Comparison of ENCODE assay signal across 9 mouse cellular contexts in genomic region chr4:91374571-91375371, GRCm38 (mm10). TPM values are rescaled to one million over a fixed set of nuclear protein-coding genes. Genes with fewer than 3 reads are reported as not detected.
A peak's percentile ranks its signal among the peaks of the same experiment; 100 is the strongest.
DNase-seq lines count a peak whose midpoint lies in the region; ATAC-seq and TF ChIP-seq lines count a peak whose summit lies in the region.
"Had no signal": no experiment of that assay in that cellular context is flagged by ENCODE, and none has a peak within 500 bp of the region (broad histone marks: within the 10 kb centered on the region; RNA-seq: fewer than 3 reads in every experiment).

No protein-coding gene starts in this region.

- no peaks in the 10 kb centered on the region for H3K9me3 ChIP-seq in lung, embryonic 14.5 days (ENCODE audit: low read depth, low read length)
- H3K9me3 ChIP-seq in forebrain, postnatal 0 days (ENCODE audit: low read length), result no peaks in the 10 kb centered on the region
- no peaks in the 10 kb centered on the region for H3K9me3 ChIP-seq in midbrain, postnatal 0 days (ENCODE audit: low read length)

- no peaks in the 10 kb centered on the region for H3K36me3 ChIP-seq in lung, embryonic 14.5 days (ENCODE audit: insufficient read depth)
- H3K36me3 ChIP-seq in forebrain, postnatal 0 days (ENCODE audit: insufficient read depth), result no peaks in the 10 kb centered on the region
- H3K36me3 ChIP-seq in midbrain, postnatal 0 days (ENCODE audit: insufficient read depth, low read length), result no peaks in the 10 kb centered on the region

- peaks cover 47% of the 10 kb centered on the region for H3K27me3 ChIP-seq in lung, embryonic 14.5 days (ENCODE audit: insufficient read depth, low read length)
- no peaks in the 10 kb centered on the region for H3K27me3 ChIP-seq in forebrain, postnatal 0 days (ENCODE audit: insufficient read depth, low read length)
- H3K27me3 ChIP-seq in midbrain, postnatal 0 days (ENCODE audit: insufficient read depth, low read length), result no peaks in the 10 kb centered on the region

- no peak for TF ChIP-seq CTCF in lung, embryonic 14.5 days (IDR thresholded peaks at IDR 0.05; ENCODE audit: low read depth)
- TF ChIP-seq CTCF in forebrain, postnatal 0 days (IDR thresholded peaks at IDR 0.05; ENCODE audit: low read depth), result no peak; the same call in 1 of the 2 replicates
- no peak for TF ChIP-seq CTCF in midbrain, postnatal 0 days (IDR thresholded peaks at IDR 0.05)

- peak; percentile 81 for DNase-seq in lung, embryonic 14.5 days
- DNase-seq in lung, postnatal 36 days, result no peak
- peak; percentile 29 for DNase-seq in cerebellum, adult 8-10 months
- peak; percentile 74 for DNase-seq in forebrain, postnatal 0 days
- peak; percentile 72 for DNase-seq in left cerebral cortex, postnatal 4 days
- peak; percentile 67 for DNase-seq in midbrain, postnatal 0 days (ENCODE audit: low spot score)
- DNase-seq in thymus, postnatal 25 days, result no peak

- H3K9ac ChIP-seq in lung, embryonic 14.5 days, result no peak overlapping the region; the same call in 1 of the 2 replicates
- peak overlapping the region; percentile 87 for H3K9ac ChIP-seq in forebrain, postnatal 0 days
- peak overlapping the region; percentile 83 for H3K9ac ChIP-seq in midbrain, postnatal 0 days (replicated peaks; ENCODE audit: low read length, poor library complexity, severe bottlenecking)

- peaks cover 3% of the 10 kb centered on the region; the same call in 1 of the 2 replicates for H3K4me1 ChIP-seq in lung, embryonic 14.5 days (ENCODE audit: insufficient read depth)
- 0 out of 2 replicates have a peak, but pooled peaks cover 1% of the 10 kb centered on the region for H3K4me1 ChIP-seq in forebrain, postnatal 0 days (ENCODE audit: insufficient read depth)
- H3K4me1 ChIP-seq in midbrain, postnatal 0 days (ENCODE audit: insufficient read depth, low read length), result peaks cover 2% of the 10 kb centered on the region; the same call in 1 of the 2 replicates

- under 1% methylated on average over 41 of the region's 46 CpGs for WGBS in lung, embryonic 14.5 days
- under 1% methylated on average over 46 of the region's 46 CpGs for WGBS in forebrain, postnatal 0 days
- WGBS in midbrain, postnatal 0 days, result under 1% methylated on average over 46 of the region's 46 CpGs

- ATAC-seq in lung, embryonic 14.5 days (ENCODE audit: insufficient read depth), result peak; percentile 43; the same call in 1 of the 2 replicates
- ATAC-seq in forebrain, postnatal 0 days, result peak; percentile 10
- ATAC-seq in midbrain, postnatal 0 days (ENCODE audit: low FRiP score), result peak; percentile 14; the same call in 1 of the 2 replicates
- ATAC-seq in granulocyte monocyte progenitor cell, adult 5-6 weeks (replicated peaks; ENCODE audit: poor library complexity, severe bottlenecking), result no peak

- peak overlapping the region; percentile 48 for H3K4me3 ChIP-seq in lung, embryonic 14.5 days (ENCODE audit: low read depth, low read length)
- peak overlapping the region; percentile 78 for H3K4me3 ChIP-seq in forebrain, postnatal 0 days (ENCODE audit: low read depth, low read length)
- peak overlapping the region; percentile 88 for H3K4me3 ChIP-seq in midbrain, postnatal 0 days (ENCODE audit: low read depth, low read length)

- H3K4me2 ChIP-seq in lung, embryonic 14.5 days, result peak overlapping the region; percentile 69
- H3K4me2 ChIP-seq in forebrain, postnatal 0 days (ENCODE audit: low read depth), result peak overlapping the region; percentile 96
- H3K4me2 ChIP-seq in midbrain, postnatal 0 days (ENCODE audit: low read depth, low read length, poor library complexity, severe bottlenecking), result peak overlapping the region; percentile 78

- no peak overlapping the region for H3K27ac ChIP-seq in lung, embryonic 14.5 days (ENCODE audit: low read depth)
- peak overlapping the region; percentile 89 for H3K27ac ChIP-seq in forebrain, postnatal 0 days (ENCODE audit: low read depth, low read length)
- H3K27ac ChIP-seq in midbrain, postnatal 0 days (ENCODE audit: low read depth, low read length), result peak overlapping the region; percentile 84
- H3K27ac ChIP-seq: macrophage had no signal

- intact Hi-C loops in left cerebral cortex, postnatal 4 days (cut with DNase I), result loop anchor here (10.0 kb wide), 1 partner anchor 1200 kb away; no protein-coding TSS in a partner anchor

RNA-seq across cellular contexts. Expression of gene Elavl2, which starts 25.8 kb away (rescaled TPM):
- polyA plus RNA-seq in lung, embryonic 14.5 days (2014; fragmentation: Nextera tagmentation; extraction: Ambion mirVana), result 4.3 and 4.4 TPM in 2 replicates
- total RNA-seq in forebrain, postnatal 0 days (2014; rRNA removed), result 54.3 and 74.4 TPM in 2 replicates
- polyA plus RNA-seq in forebrain, postnatal 0 days (2015; fragmentation: Nextera tagmentation; extraction: Ambion mirVana), result 69.2 and 84.8 TPM in 2 replicates
- 100 to 1,000 TPM; 172 to 173 TPM for total RNA-seq in left cerebral cortex, postnatal 4 days (2021)
- total RNA-seq in midbrain, postnatal 0 days (2014; rRNA removed), result 80.6 and 96.6 TPM in 2 replicates
- polyA plus RNA-seq in midbrain, postnatal 0 days (2015; fragmentation: Nextera tagmentation; extraction: Ambion mirVana), result 100.0 and 107 TPM in 2 replicates
- not detected in 2 replicates for total RNA-seq in granulocyte monocyte progenitor cell, adult 5-6 weeks (2014; fragmentation: Nextera tagmentation)
- total RNA-seq in granulocyte monocyte progenitor cell, adult 5-6 weeks (2017), result not detected in 2 replicates
- polyA plus RNA-seq: macrophage had no signal

Comparison
In these comparisons a context has a peak if more than half of its experiments do, and no peak if none do; other contexts are left out.
1. DNase-seq: peak in lung, embryonic 14.5 days (single experiment), cerebellum, adult 8-10 months (single experiment), forebrain, postnatal 0 days (single experiment), left cerebral cortex, postnatal 4 days (single experiment) and midbrain, postnatal 0 days (single experiment); none in lung, postnatal 36 days (single experiment) and thymus, postnatal 25 days (single experiment).
2. RNA of gene Elavl2, which starts 25.8 kb away (total RNA-seq): 172 to 173 TPM in left cerebral cortex, postnatal 4 days, 80.6 to 96.6 TPM in midbrain, postnatal 0 days and 54.3 to 74.4 TPM in forebrain, postnatal 0 days; not detected in granulocyte monocyte progenitor cell, adult 5-6 weeks; every median in the first group is over 10 times any median in the second.
3. Peak in every context shown above with its lines, with median percentiles within 50 percentile points of each other: H3K4me2 ChIP-seq and H3K4me3 ChIP-seq.